Mouse (Mus musculus): ENCODE results near the gene Isg15.

- TF ChIP-seq POLR2A (IDR thresholded peaks at IDR 0.05; ENCODE audit: borderline replicate concordance, extremely low read depth, insufficient read depth, insufficient read length, poor library complexity, severe bottlenecking): no peak
- no peak for TF ChIP-seq CTCF (IDR thresholded peaks at IDR 0.05; ENCODE audit: borderline replicate concordance, extremely low read depth, insufficient read depth, insufficient read length)
Observed at GRCm38 (mm10) chr4:156171828-156172227, 28.8 kb downstream of the Isg15 start.

Measured in brain, embryonic 14.5 days (tissue).